Mouse (Mus musculus) adrenal gland, postnatal 4 days (tissue): ENCODE measurements around the gene Sorcs2. TPM values are rescaled to one million over a fixed set of nuclear protein-coding genes. Genes with fewer than 3 reads are reported as not detected.

Experiments
- DNase-seq, 2 experiments: peaks; one replicate each; pipeline ENCODE4 v3.0.0; 2021 to 2022; ENCODE audit warnings: low spot score in 2 of 2, mixed read lengths in 2 of 2
- total RNA-seq, 2 experiments: library from RNA; stranded (reverse); gene quantifications; 2 replicates each; pipeline ENCODE4 v1.2.3; 2021

Gene Sorcs2
- total RNA-seq, 2 experiments from 2014 or later = 33.0 to 35.5 TPM

- DNase-seq = no peak
Measured at GRCm38 (mm10) chr5:36086931-36087330, 311.0 kb downstream of the Sorcs2 start.

GRCm38 (mm10) chr5:36085621-36086020 is 312.3 kb downstream of the Sorcs2 start:
- DNase-seq = no peak

- DNase-seq = no peak
Measured at GRCm38 (mm10) chr5:36083869-36084565, 313.9 kb downstream of the Sorcs2 start.

GRCm38 (mm10) chr5:36081021-36081420 is 316.9 kb downstream of the Sorcs2 start:
- DNase-seq = no peak

GRCm38 (mm10) chr5:36075172-36076074 is 322.5 kb downstream of the Sorcs2 start:
- no peak for DNase-seq

- peak in 1 of 2 experiments; percentile 25 for DNase-seq
Measured at GRCm38 (mm10) chr5:36069503-36070360, 328.2 kb downstream of the Sorcs2 start.

- DNase-seq = no peak
Measured at GRCm38 (mm10) chr5:36067651-36068181, 330.2 kb downstream of the Sorcs2 start.

GRCm38 (mm10) chr5:36057804-36058322 is 340.1 kb downstream of the Sorcs2 start:
- DNase-seq = no peak

GRCm38 (mm10) chr5:36056921-36057320 is 341.0 kb downstream of the Sorcs2 start:
- no peak for DNase-seq

GRCm38 (mm10) chr5:36055876-36056275 is 342.1 kb downstream of the Sorcs2 start:
- DNase-seq = no peak

- no peak for DNase-seq
Measured at GRCm38 (mm10) chr5:36054498-36054897, 343.4 kb downstream of the Sorcs2 start.

GRCm38 (mm10) chr5:36043154-36043553 is 354.8 kb downstream of the Sorcs2 start:
- no peak for DNase-seq

GRCm38 (mm10) chr5:36041756-36042155 is 356.2 kb downstream of the Sorcs2 start:
- no peak for DNase-seq

GRCm38 (mm10) chr5:36041236-36041562 is 356.7 kb downstream of the Sorcs2 start:
- DNase-seq = no peak

GRCm38 (mm10) chr5:36040398-36041235 is 357.3 kb downstream of the Sorcs2 start:
- DNase-seq = peak; percentile 20 to 28

GRCm38 (mm10) chr5:36039596-36039995 is 358.3 kb downstream of the Sorcs2 start:
- no peak for DNase-seq

- DNase-seq = no peak
Measured at GRCm38 (mm10) chr5:36033531-36034426, 364.2 kb downstream of the Sorcs2 start.

- no peak for DNase-seq
Measured at GRCm38 (mm10) chr5:36025076-36025475, 372.9 kb downstream of the Sorcs2 start.
